Mouse (Mus musculus) testis, adult 2 months (tissue): ENCODE results near the gene Trip11.

ENCODE experiments used
- CTCF ChIP-seq: fragments of 200-500 bp; IDR thresholded peaks from 2 replicates; pipeline ENCODE4 v1.5.1; 2012; ENCODE audit warnings: low read depth, mild to moderate bottlenecking, inconsistent platforms, low read length, moderate library complexity; ENCODE audit not compliant: control insufficient read depth, insufficient read depth, insufficient replicate concordance
- POLR2A ChIP-seq: fragments of 200-500 bp; IDR thresholded peaks from 2 replicates; pipeline ENCODE4 v1.6.1; 2012; ENCODE audit warnings: low read depth, mild to moderate bottlenecking, inconsistent platforms, low read length, moderate library complexity; ENCODE audit not compliant: control insufficient read depth

GRCm38 (mm10) chr12:101876374-101876773 lies 36.7 kb downstream of the Trip11 start:
- TF ChIP-seq CTCF (no peak), POLR2A (no peak)
